Mouse (Mus musculus): ENCODE data around the gene Surf2.

DNA sequence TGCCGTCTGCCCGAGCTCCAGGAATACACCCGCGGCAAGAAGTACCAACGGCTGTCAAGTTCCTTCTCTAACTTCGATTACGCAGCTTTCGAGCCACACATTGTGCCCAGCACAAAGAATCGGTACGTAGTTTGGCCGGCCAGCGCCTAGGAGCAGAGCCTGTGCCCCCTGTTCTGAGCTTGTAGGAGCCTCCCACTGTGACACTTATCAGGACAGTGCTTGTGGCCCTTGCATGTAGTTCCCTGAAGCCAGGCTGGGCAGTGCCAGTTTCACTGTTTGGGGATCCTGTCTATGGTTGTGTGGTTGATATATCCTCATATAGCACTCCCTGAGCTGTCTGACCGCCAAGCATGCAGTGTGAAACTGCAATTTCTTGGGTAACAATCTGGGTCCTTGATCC is 571 bp downstream of the Surf2 start:
- TF ChIP-seq HCFC1 (IDR thresholded peaks at IDR 0.05; ENCODE audit: borderline replicate concordance, insufficient read depth, low read length) (no peak), ZC3H11A (IDR thresholded peaks at IDR 0.05; ENCODE audit: borderline replicate concordance, low read depth, low read length) (no peak)

All from ES-E14 (cell line).